Mouse (Mus musculus): Measurements from ENCODE around the gene Sema6c.

The Sema6c gene

DNA sequence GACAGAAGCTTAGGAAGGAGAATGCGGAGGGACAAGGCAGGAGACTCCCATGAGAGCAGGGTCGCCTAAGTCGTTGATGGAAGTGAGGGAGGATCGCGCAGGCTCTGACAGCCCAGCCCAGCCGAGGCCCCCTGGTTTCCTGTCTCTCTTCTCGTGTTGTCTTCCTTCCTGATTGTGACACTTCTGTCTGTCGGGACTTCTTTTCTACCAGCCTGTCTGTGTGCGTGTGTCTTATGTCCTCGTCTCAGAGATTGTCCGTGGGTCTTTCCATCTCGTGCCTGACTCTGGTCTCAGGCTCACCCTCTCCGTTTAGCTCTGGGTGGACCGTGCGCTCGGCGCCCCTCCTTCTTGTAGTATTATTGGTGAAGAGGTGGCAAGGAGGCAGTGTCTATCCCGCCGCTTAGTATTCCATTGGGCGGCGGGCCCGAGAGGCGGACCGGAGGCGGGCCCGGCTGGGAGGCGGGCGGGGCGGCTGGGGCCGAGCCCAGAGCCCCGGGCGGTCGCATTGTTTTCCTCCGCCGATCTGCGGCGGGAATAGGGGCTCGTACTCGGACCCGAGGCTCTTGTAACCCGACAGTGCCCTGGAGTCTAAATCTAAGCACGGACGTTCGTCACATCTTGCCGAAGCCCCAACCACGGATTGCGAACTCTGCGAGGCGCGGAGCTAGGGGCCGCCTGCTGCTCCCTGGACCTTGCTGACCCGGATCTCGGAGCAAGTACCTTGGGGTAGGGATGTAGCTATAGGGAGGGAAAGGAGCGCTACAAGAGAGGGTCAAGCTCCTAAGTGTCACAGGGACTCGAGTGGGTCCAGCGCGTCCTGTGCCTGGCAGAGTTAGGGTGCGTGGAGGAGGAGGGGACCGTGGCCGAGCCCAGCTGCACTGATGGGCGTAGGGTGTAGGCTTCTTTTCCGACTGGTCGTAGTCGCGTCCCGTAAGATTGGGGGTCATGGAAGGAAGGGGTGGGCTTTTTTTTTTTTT lies at the start of gene Sema6c:
Gene Sema6c, plus strand, starts transcription at position 471 of the 977 bp plus-strand sequence.
- in situ Hi-C loops (cut with MboI, MseI) = no loop called here

DNA sequence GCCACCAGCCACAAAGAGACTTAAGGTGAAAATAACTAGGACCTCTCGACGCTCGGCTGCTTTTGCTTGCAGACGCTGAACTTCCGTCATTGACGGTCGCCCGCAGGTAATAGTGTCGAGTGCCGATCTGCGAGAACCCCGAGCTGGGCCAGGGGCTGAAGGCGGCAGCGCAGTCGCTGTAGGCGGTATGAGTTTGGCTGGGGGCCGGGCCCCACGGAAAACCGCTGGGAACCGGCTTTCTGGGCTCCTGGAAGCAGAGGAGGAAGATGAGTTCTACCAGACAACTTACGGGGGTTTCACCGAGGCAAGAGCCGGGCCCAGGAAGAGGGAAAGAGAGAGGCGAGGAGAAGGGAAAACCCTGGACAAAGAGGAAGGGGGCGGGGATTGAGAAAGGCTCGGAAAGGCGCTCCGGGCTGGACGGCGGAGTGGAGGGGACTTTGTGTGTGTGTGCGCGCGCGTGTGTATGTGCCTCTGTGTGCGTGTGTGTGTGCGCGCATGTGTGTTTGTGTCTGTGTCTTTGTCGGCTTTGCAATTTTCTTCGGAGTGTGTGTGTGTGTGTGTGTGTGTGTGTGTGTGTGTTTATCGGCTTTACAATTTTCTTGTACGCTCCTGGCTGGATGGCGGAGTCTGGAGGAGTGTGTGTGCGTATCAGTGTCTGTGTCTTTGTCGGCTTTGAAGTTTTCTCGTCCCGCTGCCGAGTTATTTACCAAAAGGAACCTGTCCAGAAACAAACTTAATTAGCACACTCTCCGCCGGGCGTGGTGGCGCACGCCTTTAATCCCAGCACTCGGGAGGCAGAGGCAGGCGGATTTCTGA lies 49.1 kb upstream of the Sema6c start, which contains the start of gene Vps72:
Gene Vps72, plus strand, starts transcription at position 112 of the 816 bp plus-strand sequence.
- in situ Hi-C loops (cut with MboI, MseI) = no loop called here

DNA sequence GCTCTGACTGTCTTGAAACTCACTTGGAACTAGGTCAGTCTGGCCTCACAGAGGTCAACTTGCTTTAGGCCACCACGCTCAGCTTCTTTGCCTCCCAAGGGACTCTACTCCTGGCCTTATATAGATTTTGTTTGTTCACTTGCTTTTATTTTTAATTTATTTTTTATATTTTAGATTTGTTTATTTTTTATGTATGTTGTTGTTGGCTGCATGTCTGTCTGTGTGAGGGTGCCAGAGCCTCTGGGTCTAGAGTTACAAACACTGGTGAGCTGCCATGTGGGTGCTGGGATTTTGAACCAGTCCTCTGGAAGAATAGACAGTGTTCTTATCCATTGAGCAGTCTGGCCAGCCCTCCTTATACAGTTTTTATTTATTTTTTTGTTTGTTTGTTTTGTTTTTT lies 47.5 kb upstream of the Sema6c start:
- in situ Hi-C loops (cut with MboI, MseI) = no loop called here

DNA sequence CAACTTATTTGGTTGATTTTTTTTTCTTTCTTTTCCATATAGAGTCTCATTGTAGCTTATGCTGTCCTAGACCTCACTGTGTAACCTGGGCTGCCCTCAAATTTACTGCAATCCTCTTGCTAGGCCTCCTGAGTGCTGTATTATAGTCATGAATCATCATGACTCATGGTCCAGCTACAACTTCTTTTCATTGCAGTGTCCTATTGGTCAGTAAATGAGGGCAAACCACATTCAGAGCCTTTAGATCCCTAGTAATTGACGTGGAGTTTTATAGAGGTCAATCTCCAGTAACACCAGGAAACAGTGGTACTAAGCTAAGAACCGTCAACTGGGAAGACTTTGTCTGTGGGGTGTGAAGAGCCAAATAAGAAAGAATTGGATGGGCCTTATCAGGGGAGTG lies 42.5 kb upstream of the Sema6c start:
- in situ Hi-C loops (cut with MboI, MseI) = no loop called here

DNA sequence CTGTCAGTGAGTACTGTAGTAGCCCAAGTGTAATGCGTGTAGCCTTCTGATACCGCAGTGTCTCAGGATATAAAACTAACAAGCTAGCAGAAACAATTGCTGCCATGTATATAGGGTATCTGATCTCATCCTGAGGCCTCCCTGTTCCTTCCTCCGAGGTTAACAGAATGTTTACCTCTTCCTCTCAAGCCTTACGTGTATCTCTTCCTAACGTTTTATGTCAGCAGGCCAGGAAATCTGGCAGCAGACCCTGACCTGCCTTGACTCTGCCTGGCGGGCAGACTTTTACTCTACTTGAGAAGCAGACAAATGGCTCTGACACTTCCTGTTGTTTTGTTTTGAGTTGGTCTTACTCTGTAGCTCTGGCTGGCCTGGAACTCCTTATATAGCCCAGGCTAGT lies 38.7 kb upstream of the Sema6c start:
- in situ Hi-C loops (cut with MboI, MseI) = no loop called here

DNA sequence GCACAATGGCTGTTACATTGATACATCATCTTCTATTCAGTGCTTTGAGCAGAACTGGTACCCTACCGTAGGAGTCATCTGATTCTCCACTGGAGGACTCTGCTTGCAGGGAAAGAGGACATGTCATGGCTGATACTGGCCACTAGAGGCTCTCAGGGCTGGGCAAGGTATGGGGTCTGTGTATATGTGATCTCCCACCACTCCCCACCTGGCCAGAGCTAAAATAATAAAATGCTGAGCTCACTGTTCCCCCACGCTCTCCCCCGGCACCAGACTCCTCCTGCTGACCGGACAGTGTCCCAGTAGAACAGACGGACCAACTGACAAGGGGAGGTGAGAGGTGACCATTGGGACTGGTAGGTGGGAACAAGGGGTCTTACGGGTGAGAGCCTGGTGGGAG lies 36.0 kb upstream of the Sema6c start, which contains the start of gene Tmod4:
Gene Tmod4, plus strand, starts transcription at position 231 of the 400 bp plus-strand sequence.
- in situ Hi-C loops (cut with MboI, MseI) = no loop called here

DNA sequence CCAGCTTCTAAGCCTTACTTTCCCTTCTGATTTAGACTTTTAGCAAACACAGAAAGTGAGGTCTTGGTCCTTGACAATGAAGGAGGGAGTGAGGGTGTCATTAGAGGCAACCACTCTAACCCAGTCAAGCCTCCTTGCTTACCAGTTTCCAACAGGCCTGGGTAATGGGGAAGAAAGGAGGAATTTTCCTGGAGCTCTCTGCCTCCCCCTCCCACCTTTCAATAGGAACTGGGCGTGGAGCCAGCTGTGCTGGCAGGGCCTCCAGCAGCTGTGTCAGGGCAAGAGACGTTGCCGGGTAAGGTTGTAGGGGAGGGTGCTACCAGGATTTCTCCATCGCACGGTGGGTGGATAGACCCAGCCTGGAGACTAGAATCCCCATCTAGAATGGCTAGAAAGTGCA lies 35.3 kb upstream of the Sema6c start:
- in situ Hi-C loops (cut with MboI, MseI) = no loop called here

DNA sequence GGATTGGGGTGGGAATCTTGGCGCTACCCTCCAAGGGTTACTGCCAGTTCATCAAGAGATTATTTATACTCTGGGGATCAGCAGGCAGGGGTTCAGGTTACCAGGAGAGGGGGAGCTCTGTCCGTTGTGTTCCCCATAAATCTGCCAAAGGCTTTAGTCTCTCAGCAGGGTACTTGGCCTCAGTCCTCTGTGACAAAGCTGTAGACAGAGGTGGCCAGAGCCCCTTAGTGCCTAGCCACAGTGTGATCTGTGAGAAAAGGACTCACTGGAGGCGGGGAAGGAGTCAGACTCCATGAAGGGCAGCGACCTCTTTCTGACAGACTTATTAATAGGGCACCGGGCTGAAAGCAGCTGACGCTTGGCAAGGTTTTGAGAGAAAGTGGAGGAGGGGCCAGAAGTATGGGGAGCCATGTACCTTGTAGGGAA lies 31.0 kb upstream of the Sema6c start:
- in situ Hi-C loops (cut with MboI, MseI) = no loop called here

DNA sequence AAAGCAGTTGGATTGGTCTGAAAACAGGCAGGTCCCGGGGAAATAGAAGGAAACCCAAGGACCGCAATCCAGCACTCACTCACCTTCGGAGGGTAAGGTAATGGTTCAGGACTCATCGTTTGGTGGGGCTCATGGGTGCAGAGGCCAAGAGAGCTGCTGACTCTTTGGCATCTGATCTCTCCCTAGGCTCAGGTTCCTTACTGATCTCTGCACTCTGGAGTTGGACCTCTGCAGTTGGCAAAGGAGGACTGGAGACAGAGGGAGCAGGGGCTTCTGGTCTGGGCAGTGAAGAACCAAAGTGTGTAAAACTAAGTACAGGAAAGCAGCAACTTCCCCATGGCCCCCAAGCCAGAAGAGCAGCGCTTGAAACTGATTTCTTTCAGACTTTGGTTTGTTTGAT lies 30.2 kb upstream of the Sema6c start:
- in situ Hi-C loops (cut with MboI, MseI) = loop anchor here (10.0 kb wide), 1 partner anchor 685 kb away; the partner anchor contains the start of gene Rprd2

DNA sequence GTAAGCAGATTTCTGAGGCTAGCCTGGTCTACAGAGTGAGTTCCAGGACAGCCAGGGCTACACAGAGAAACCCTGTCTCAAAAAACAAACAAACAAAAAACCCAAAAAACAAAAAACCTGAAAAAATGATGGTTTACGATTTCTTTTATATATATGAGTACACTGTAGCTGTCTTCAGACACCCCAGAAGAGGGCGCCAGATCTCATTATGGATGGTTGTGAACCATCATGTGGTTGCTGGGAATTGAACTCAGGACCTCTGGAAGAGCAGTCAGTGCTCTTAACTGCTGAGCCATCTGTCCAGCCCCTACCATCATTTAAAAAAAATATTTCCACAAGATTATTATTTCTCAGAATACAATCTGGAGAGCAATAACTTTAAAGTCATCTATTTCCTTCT lies 27.9 kb upstream of the Sema6c start:
- in situ Hi-C loops (cut with MboI, MseI) = loop anchor here (10.0 kb wide), 1 partner anchor 682 kb away; the partner anchor contains the start of gene Rprd2

DNA sequence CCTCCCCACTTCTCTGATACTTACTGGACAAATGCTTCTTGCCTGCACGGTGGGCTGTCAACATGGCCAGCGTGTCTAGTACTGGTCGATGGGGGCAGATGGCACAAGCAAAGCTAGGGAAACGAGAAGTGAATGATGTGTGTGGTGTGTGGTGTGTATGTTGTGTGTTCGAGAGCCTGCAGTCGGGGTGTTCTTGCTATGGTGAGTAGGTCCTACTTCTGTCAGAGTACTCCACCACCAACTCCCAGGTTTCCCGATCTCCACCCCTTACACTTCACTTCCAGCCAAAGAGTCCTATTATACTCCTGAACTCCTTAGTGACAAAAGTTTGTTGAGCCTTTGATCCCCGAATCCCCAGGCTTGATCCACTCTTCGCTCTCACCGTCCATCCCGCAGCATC lies 27.1 kb upstream of the Sema6c start:
- in situ Hi-C loops (cut with MboI, MseI) = loop anchor here (10.0 kb wide), 1 partner anchor 682 kb away; the partner anchor contains the start of gene Rprd2

DNA sequence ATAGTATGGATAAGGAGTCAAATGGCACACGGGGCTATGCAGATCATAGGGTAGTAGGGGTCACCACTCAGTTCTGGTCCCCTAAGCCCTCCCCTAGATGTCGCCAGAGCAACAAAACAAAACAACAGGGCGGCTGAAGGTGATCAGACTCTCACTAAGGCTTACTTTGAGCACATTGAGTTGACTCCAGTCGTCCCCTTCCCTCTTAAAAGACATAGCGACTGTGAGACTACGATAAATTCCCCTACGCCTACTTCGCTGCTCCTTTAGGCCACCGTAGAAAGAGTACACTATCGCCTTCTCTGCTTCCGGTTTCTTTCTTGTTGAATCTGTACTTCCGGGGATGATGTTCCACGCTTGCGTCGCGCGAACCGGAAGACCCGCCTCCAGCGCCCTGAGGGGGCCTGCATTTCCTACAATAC lies 26.6 kb upstream of the Sema6c start, which contains the start of the genes Scnm1 and Lysmd1:
Gene Scnm1, minus strand, starts transcription at position 332 of the 422 bp plus-strand sequence.
Gene Lysmd1, plus strand, starts transcription at position 409 of the 422 bp plus-strand sequence.
- in situ Hi-C loops (cut with MboI, MseI) = loop anchor here (10.0 kb wide), 1 partner anchor 681 kb away; the partner anchor contains the start of gene Rprd2

DNA sequence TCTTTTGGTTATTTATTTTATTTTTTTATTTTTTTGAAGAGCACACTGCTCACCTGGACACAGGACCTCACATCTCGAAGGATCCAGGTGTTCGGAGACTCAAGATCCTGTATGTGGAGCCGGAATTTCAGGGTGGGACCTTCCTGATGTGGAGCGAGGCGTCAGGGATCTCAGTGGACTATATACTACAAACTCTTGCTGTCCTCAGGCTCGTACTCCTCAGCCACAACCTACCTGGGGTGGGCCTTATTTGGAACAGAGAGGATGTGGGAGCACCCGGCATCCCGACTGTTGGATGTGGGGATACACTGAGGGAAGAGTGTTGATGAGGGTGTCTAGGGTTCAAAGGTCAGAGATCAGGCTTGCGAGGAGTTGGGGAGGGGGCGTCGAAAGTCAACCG lies 26.1 kb upstream of the Sema6c start:
- in situ Hi-C loops (cut with MboI, MseI) = loop anchor here (10.0 kb wide), 1 partner anchor 681 kb away; the partner anchor contains the start of gene Rprd2

DNA sequence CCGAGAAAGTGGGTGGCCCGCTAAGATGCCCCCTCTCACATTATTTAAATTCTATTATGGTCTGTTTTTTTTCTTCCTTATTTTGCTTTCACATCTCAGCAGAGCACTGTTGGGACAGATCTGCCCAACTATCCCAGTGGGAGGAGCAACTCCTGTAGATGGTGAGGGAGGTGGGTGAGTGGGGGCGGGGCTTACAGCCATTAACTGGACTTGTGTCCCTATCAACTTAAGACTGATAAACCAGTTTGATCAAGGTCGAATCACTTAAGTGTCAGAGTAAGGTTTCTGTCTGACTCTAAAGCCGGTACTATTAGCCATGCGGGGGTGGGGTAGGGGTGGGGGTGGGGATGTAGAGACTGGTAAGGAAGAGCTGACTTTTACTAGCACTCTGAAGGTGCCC lies 25.2 kb upstream of the Sema6c start:
- in situ Hi-C loops (cut with MboI, MseI) = loop anchor here (5.0 to 10.0 kb wide), 2 partner anchors 680 to 1208 kb away; partner anchors contain the start of gene Rprd2

DNA sequence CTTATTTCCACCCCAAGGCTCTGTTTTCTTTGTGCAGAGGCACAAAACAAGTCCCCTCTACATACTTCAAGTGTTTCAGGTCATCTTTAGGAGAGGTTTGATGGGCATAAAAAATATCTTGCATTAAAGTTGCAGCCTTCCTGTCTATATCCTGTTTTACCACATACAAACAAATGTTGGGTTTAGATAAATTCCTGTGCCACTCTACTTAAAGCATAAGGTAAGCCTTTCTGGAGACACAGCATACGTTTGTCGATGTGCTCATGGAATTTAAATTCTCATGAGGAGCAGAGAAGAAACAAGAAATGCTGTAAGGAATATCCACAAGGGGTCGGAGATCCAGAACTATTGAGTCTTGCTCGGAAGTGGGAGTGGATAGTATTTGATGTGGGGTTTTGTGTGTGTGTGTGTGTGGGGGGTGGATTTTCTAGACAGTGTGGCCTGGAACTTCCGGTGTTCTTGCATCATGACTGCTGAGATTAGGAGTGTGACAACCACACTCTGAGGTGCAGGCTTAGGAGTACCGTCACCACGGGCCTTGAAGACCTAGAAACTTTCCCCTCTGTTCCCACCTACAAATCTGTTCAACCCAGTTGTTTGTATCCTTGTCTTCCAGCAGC lies 24.7 kb upstream of the Sema6c start:
- in situ Hi-C loops (cut with MboI, MseI) = loop anchor here (5.0 to 10.0 kb wide), 2 partner anchors 679 to 1208 kb away; partner anchors contain the start of gene Rprd2

DNA sequence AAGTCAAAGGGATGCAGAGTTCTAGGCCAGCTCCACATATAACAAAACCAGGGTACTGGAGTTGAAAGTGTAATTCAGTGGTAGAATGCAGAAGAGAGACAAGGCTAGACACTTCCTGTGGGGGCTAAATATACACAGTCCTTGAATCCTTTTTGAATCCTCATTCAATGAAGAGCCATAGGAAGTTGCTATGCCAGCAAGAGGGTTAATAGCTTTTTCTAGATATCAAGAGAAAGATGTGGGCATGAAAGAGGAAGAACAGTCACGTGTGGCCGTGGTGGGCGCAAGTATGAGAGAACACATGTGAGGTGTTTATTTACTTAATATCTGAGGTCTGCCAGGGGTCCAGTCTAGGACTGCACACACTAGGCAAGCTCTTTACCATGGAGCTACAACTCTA lies 23.9 kb upstream of the Sema6c start:
- in situ Hi-C loops (cut with MboI, MseI) = loop anchor here (5.0 to 10.0 kb wide), 2 partner anchors 678 to 1209 kb away; partner anchors contain the start of gene Rprd2

DNA sequence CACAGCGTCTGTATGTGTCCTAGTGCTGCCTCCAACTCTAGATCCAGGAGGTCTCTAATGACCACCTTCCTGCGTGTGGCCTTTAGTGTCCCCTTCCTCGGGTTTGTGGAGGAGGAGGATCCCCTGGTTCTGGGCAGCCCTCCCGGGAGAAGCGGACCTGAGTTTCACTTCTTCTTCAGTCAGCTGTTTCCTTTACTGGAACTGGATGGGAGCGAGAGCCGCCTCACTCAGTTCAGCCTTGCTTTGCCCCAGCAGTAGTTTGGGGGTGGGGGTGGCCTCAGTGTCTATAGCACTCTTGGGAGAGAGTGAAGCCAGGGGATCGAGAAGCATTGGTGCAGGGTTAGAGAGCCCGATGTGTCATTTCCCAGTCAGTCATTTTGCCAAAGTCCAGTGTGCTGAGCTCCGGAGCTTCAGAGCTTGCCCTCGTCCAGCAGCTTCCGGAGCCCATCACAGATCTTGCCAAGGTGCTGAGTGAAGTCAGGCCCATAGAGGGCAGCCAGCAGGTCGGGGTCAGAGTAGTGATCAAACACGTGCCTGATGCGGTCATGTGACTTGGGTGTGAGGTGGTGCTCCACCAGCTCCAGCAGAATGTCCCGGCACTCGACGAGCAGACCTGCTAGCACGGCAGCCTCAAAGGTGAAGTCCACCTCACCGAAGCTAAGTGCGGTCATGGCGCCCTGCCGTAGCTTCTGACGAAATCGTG lies 20.5 kb upstream of the Sema6c start:
- in situ Hi-C loops (cut with MboI, MseI) = loop anchor here (5.0 to 10.0 kb wide), 3 partner anchors 125 to 1212 kb away; partner anchors contain the start of gene Rprd2

DNA sequence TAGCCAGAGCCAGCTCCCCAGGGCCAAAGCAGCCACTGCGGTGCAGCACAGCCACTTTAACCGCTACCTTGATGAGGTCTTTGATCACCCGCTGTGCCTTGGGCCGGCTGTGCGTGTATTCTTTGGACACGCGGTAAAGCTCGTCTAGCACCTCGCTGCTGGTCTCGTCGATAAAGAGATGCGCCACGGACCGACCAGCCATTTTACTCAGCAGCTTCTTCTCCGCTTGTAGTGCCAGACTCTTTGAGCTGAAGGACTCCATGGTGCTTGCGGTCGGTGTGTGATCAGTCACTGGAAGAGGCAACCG lies 20.0 kb upstream of the Sema6c start:
- in situ Hi-C loops (cut with MboI, MseI) = loop anchor here (10.0 kb wide), 1 partner anchor 125 kb away; no protein-coding TSS in a partner anchor

DNA sequence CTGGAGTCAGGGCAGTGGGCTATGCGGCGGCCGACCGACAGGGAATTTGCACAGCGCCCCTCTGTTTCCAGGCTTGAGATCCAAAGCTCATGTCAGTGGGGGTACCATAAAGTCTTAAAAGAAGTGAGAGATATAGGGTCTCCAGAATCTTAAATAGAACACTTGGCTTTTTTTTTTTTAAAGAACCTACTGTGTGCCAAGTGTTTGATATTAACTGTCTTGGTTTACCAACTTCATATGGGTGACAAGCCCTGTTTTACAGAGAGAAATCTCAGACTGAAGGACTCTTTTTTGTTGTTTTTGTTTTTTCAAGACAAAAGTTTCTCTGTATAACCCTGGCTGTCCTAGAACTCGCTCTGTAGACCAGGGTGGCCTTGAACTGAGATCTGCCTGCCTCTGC lies 19.5 kb upstream of the Sema6c start:
- in situ Hi-C loops (cut with MboI, MseI) = loop anchor here (10.0 kb wide), 1 partner anchor 124 kb away; no protein-coding TSS in a partner anchor

DNA sequence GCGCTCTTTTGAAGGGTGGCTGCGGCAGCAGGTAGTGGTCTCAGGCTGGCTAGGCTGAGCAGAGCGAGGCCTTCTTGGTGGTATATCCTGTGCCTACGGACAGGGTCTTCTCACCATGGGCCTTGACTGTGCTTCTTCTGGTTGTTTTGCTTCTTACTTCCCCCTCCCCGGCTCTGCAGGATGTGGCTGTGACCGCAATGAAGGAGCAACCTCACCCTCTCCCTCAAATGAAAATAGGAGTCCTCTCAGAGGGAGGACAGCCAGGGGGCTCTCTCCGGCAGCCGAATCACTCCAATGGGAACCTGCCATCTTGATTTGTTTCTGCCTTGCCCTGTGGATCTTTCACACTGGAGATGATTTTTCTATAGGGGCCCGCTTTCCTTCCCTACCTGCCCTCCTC lies 18.8 kb upstream of the Sema6c start:
- in situ Hi-C loops (cut with MboI, MseI) = loop anchor here (10.0 kb wide), 1 partner anchor 123 kb away; no protein-coding TSS in a partner anchor

All from T-helper 2 cell (primary cell).